Mouse (Mus musculus) macrophage (primary cell): ENCODE data around the gene Taar7f. TPM values are rescaled to one million over a fixed set of nuclear protein-coding genes. Genes with fewer than 3 reads are reported as not detected.
A peak's percentile ranks its signal among the peaks of the same experiment; 100 is the strongest.
"Not testable (repeated sequence)": the region's sequence is repeated elsewhere in the genome, so short reads cannot be mapped to it uniquely, and the experiment has no call there.

Source experiments
- H3K27ac ChIP-seq: fragments of 350-480 bp; formaldehyde crosslinking; 2 replicates; pipeline ENCODE4 v1.9.0; 2021
- H3K36me3 ChIP-seq: fragments of 350-480 bp; formaldehyde crosslinking; 2 replicates; pipeline ENCODE4 v1.9.0; 2021; ENCODE audit errors: inconsistent target
- H3K4me3 ChIP-seq: fragments of 350-480 bp; formaldehyde crosslinking; 2 replicates; pipeline ENCODE4 v1.9.0; 2021; ENCODE audit errors: inconsistent target
- H3K79me2 ChIP-seq: fragments of 350-480 bp; formaldehyde crosslinking; 2 replicates; pipeline ENCODE4 v1.9.0; 2021; ENCODE audit errors: inconsistent target
- WGBS: methylation state at CpG from one replicate; pipeline ENCODE4 v1.1.7; 2026; ENCODE audit warnings: inconsistent platforms; ENCODE audit not compliant: missing documents; 5-methylcytosine and 5-hydroxymethylcytosine counted together
- polyA plus RNA-seq: library from polyadenylated mRNA; stranded (reverse); fragments of 250-400 nt; gene quantifications from 3 replicates; pipeline ENCODE4 v1.2.4, GENCODE M21; 2018; ENCODE audit warnings: inconsistent platforms

Taar7f gene
- polyA plus RNA-seq, 1 experiment from 2014 or later: not detected

GRCm38 (mm10) chr10:24086555-24086954 lies 37.2 kb downstream of the Taar7f start:
- H3K27ac ChIP-seq: peak overlapping the region; percentile 68
- 61% methylated on average over 5 of the region's 5 CpGs for WGBS

GRCm38 (mm10) chr10:24087168-24087567 lies 37.9 kb downstream of the Taar7f start:
- no peaks in the 10 kb centered on the region for H3K79me2 ChIP-seq
- no peak overlapping the region for H3K4me3 ChIP-seq
- no peaks in the 10 kb centered on the region for H3K36me3 ChIP-seq
- WGBS: 71% methylated on average over 2 of the region's 2 CpGs
- H3K27ac ChIP-seq: peak overlapping the region; percentile 68

More at GRCm38 (mm10) chr10:24086555-24086954, 37.2 kb downstream of the Taar7f start:
- Histone ChIP-seq H3K79me2 (no peaks in the 10 kb centered on the region), H3K4me3 (no peak overlapping the region), H3K36me3 (no peaks in the 10 kb centered on the region)

DNA sequence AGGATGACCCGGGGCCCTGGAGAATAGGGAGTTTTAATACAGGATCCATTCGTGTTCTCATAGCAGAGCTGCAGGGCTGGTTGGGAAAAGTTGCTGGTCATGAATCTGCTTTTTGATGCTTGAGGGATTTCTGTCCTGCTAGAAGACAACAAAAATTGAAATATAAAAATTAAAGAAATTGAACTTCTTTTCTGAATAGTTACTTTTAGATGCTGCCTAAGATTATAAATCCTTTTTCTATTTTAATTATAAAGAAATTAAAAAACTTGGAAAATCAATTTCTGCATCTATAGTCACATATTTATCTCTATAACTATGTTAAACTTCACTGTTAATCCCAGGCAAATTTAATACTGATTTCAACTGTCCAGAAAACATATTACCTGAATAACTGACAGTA lies 42.9 kb downstream of the Taar7f start, which contains the start of gene Taar8b:
Gene Taar8b (minus strand): TSS at position 101 of the 400 bp plus-strand sequence.
- H3K36me3 ChIP-seq: no peaks in the 10 kb centered on the region
- WGBS: no CpG with 5 or more reads among the region's 2 CpGs
- H3K79me2 ChIP-seq: no peaks in the 10 kb centered on the region
- no peak within 1 kb of the TSS for H3K27ac ChIP-seq
- no peak within 1 kb of the TSS for H3K4me3 ChIP-seq

GRCm38 (mm10) chr10:24097010-24097409 lies 47.7 kb downstream of the Taar7f start:
- not testable (repeated sequence) for H3K4me3 ChIP-seq, H3K27ac ChIP-seq, H3K79me2 ChIP-seq, H3K36me3 ChIP-seq
- 68% methylated on average over 2 of the region's 2 CpGs for WGBS

Other genes with a start within 250 kb of the Taar7f start
- 0.67 to 5.3 TPM (median 1.7 TPM) in 3 replicates for gene Vnn3, start 198.0 kb upstream of the Taar7f start, polyA plus RNA-seq
- gene Vnn1, start 154.8 kb upstream of the Taar7f start, polyA plus RNA-seq: not detected in 3 replicates
- not detected in 3 replicates for gene Taar1, start 129.2 kb upstream of the Taar7f start, polyA plus RNA-seq
- not detected in 3 replicates for gene Taar2, start 110.9 kb upstream of the Taar7f start, polyA plus RNA-seq
- not detected in 3 replicates for gene Taar3, start 100.0 kb upstream of the Taar7f start, polyA plus RNA-seq
- not detected in 3 replicates for gene Taar4, start 89.0 kb upstream of the Taar7f start, polyA plus RNA-seq
- gene Taar5, start 78.8 kb upstream of the Taar7f start, polyA plus RNA-seq: not detected in 3 replicates
- not detected in 3 replicates for gene Taar6, start 63.9 kb upstream of the Taar7f start, polyA plus RNA-seq
- not detected in 3 replicates for gene Taar7a, start 56.0 kb upstream of the Taar7f start, polyA plus RNA-seq
- not detected in 3 replicates for gene Taar7b, start 49.6 kb upstream of the Taar7f start, polyA plus RNA-seq
- gene Taar7d, start 22.3 kb upstream of the Taar7f start, polyA plus RNA-seq: not detected in 3 replicates
- gene Taar7e, start 11.9 kb upstream of the Taar7f start, polyA plus RNA-seq: not detected in 3 replicates
- not detected in 3 replicates for gene Taar8a, start 27.0 kb downstream of the Taar7f start, polyA plus RNA-seq
- not detected in 3 replicates for gene Taar8b, start 42.8 kb downstream of the Taar7f start, polyA plus RNA-seq
- not detected in 3 replicates for gene Taar8c, start 52.4 kb downstream of the Taar7f start, polyA plus RNA-seq
- gene Taar9, start 60.0 kb downstream of the Taar7f start, polyA plus RNA-seq: not detected in 3 replicates
- 163 to 202 TPM (median 186 TPM) in 3 replicates for gene Stx7, start 99.8 kb downstream of the Taar7f start, polyA plus RNA-seq
- not detected in 3 replicates for gene Moxd1, start 174.0 kb downstream of the Taar7f start, polyA plus RNA-seq